Comparison of ENCODE assay signal across 23 mouse cellular contexts in the genomic region with DNA sequence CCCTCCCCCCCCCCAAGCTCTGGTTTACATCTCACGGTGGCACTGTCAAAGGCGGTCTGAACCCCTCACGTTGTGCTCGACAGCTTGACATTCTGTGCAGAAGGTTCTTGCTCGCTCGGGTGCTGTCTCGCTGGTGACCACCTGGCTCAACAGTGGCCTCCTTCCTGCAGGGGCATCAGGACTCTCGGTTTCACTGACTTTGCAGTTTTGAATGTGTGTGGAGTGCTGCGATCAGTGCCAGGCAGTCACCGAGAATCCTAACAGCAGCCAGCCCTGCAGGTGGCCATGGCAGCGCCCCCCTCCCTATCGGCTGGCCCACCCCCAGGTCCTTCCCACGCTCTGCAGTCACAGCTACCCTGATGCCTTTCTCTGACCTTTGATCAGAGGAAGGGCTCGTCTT. TPM values are rescaled to one million over a fixed set of nuclear protein-coding genes. Genes with fewer than 3 reads are reported as not detected.
DNase-seq lines count a peak whose midpoint lies in the region; ATAC-seq and TF ChIP-seq lines count a peak whose summit lies in the region.
"Had no signal": no experiment of that assay in that cellular context is flagged by ENCODE, and none has a peak within 500 bp of the region (broad histone marks: within the 10 kb centered on the region; RNA-seq: fewer than 3 reads in every experiment).

No protein-coding gene starts in this region.

- H3K4me1 ChIP-seq in heart, embryonic 16.5 days (ENCODE audit: control insufficient read depth, insufficient read depth, low read length) = no peaks in the 10 kb centered on the region
- H3K4me1 ChIP-seq in limb, embryonic 14.5 days (ENCODE audit: control insufficient read depth, insufficient read depth, low read length) = peaks cover 18% of the 10 kb centered on the region
- peaks cover 11% of the 10 kb centered on the region; the same call in 1 of the 2 replicates for H3K4me1 ChIP-seq in limb, embryonic 10.5 days

- WGBS in heart, embryonic 16.5 days = 32% methylated on average over 14 of the region's 14 CpGs
- 42% methylated on average over 14 of the region's 14 CpGs for WGBS in limb, embryonic 14.5 days
- WGBS in limb, embryonic 10.5 days = 52% methylated on average over 14 of the region's 14 CpGs

- H3K27ac ChIP-seq in heart, embryonic 16.5 days (ENCODE audit: low read length) = no peak overlapping the region
- no peak overlapping the region for H3K27ac ChIP-seq in limb, embryonic 14.5 days (replicated peaks; ENCODE audit: low read depth, low read length)
- H3K27ac ChIP-seq in limb, embryonic 10.5 days = no peak overlapping the region
- H3K27ac ChIP-seq: embryonic facial prominence, embryonic 15.5 days; gastrocnemius, adult 2 months; hindbrain, embryonic 15.5 days; limb, embryonic 15.5 days; liver, embryonic 14.5 days; lung, embryonic 15.5 days had no signal

- 0 out of 2 replicates have a peak overlapping the region, but pooled peaks have one; percentile 2 for H3K4me2 ChIP-seq in heart, embryonic 16.5 days (ENCODE audit: low read depth, low read length)
- no peak overlapping the region for H3K4me2 ChIP-seq in limb, embryonic 14.5 days (replicated peaks; ENCODE audit: low read depth, low read length, severe bottlenecking)
- H3K4me2 ChIP-seq: embryonic facial prominence, embryonic 15.5 days; hindbrain, embryonic 15.5 days; limb, embryonic 15.5 days; lung, embryonic 15.5 days had no signal

- no peaks in the 10 kb centered on the region for H3K36me3 ChIP-seq in heart, embryonic 16.5 days (ENCODE audit: control insufficient read depth, insufficient read depth)
- no peaks in the 10 kb centered on the region for H3K36me3 ChIP-seq in limb, embryonic 14.5 days (ENCODE audit: control insufficient read depth, insufficient read depth, low read length)
- H3K36me3 ChIP-seq in limb, embryonic 10.5 days = no peaks in the 10 kb centered on the region
- H3K36me3 ChIP-seq: embryonic facial prominence, embryonic 15.5 days; hindbrain, embryonic 15.5 days; limb, embryonic 15.5 days; lung, embryonic 15.5 days had no signal

- H3K27me3 ChIP-seq in heart, embryonic 16.5 days (ENCODE audit: control insufficient read depth, insufficient read depth, low read length) = peaks cover 42% of the 10 kb centered on the region
- no peaks in the 10 kb centered on the region for H3K27me3 ChIP-seq in limb, embryonic 14.5 days (ENCODE audit: control insufficient read depth, insufficient read depth, low read length)
- H3K27me3 ChIP-seq in limb, embryonic 10.5 days (ENCODE audit: low read depth, poor library complexity, severe bottlenecking) = peaks cover 27% of the 10 kb centered on the region
- H3K27me3 ChIP-seq: embryonic facial prominence, embryonic 15.5 days; hindbrain, embryonic 15.5 days; limb, embryonic 15.5 days; lung, embryonic 15.5 days had no signal

- no peak overlapping the region for H3K9ac ChIP-seq in heart, embryonic 16.5 days (ENCODE audit: low read length)
- H3K9ac ChIP-seq in limb, embryonic 14.5 days (ENCODE audit: low read depth, low read length, severe bottlenecking) = 0 out of 2 replicates have a peak overlapping the region, but pooled peaks have one; percentile 12
- H3K9ac ChIP-seq: embryonic facial prominence, embryonic 15.5 days; hindbrain, embryonic 15.5 days; limb, embryonic 15.5 days; liver, embryonic 14.5 days; lung, embryonic 15.5 days had no signal

- H3K9me3 ChIP-seq in heart, embryonic 16.5 days (replicated peaks; ENCODE audit: control insufficient read depth, low read length) = no peaks in the 10 kb centered on the region
- H3K9me3 ChIP-seq in limb, embryonic 14.5 days (ENCODE audit: control insufficient read depth, low read length) = no peaks in the 10 kb centered on the region
- no peaks in the 10 kb centered on the region for H3K9me3 ChIP-seq in limb, embryonic 10.5 days (replicated peaks)
- H3K9me3 ChIP-seq: embryonic facial prominence, embryonic 15.5 days; hindbrain, embryonic 15.5 days; limb, embryonic 15.5 days; lung, embryonic 15.5 days had no signal

- no peak overlapping the region for H3K4me3 ChIP-seq in heart, embryonic 16.5 days (ENCODE audit: low read length)
- no peak overlapping the region for H3K4me3 ChIP-seq in limb, embryonic 14.5 days (replicated peaks; ENCODE audit: low read length)
- no peak overlapping the region for H3K4me3 ChIP-seq in limb, embryonic 10.5 days
- H3K4me3 ChIP-seq: embryonic facial prominence, embryonic 15.5 days; gastrocnemius, adult 2 months; hindbrain, embryonic 15.5 days; limb, embryonic 15.5 days; lung, embryonic 15.5 days had no signal

- peak; percentile 41 to 59 for DNase-seq in cerebellum, postnatal 10 days
- no peak for DNase-seq in cerebellum, adult 11 months
- DNase-seq in heart, adult 9 months (ENCODE audit: low spot score in 2 of 2) = no peak
- no peak for DNase-seq in limb, embryonic 14.5 days (ENCODE audit: low spot score)
- DNase-seq in limb, embryonic 10.5 days (ENCODE audit: low spot score) = no peak
- peak; percentile 17 for DNase-seq in thymus, postnatal 4 days
- DNase-seq in thymus, postnatal 10 days (ENCODE audit: low spot score in 2 of 2) = no peak
- DNase-seq: adrenal gland, adult 8-10 months; cerebellum, adult 8-10 months; gastrocnemius, adult 2 months; kidney, postnatal 36 days; layer of hippocampus, postnatal 36 days; lung, postnatal 36 days; thymus, postnatal 36 days had no signal

- no peak for ATAC-seq in heart, embryonic 16.5 days (replicated peaks; ENCODE audit: extremely low read depth, insufficient read depth, low FRiP score)
- ATAC-seq in limb, embryonic 14.5 days (ENCODE audit: low FRiP score, low read depth) = no peak
- ATAC-seq: activated CD4-positive, CD25-positive, alpha-beta regulatory T cell, adult 4 months; forebrain, embryonic 14.5 days; intestine, embryonic 16.5 days had no signal

- no peak for TF ChIP-seq POLR2A in limb, embryonic 14.5 days (IDR thresholded peaks at IDR 0.05; ENCODE audit: borderline replicate concordance, extremely low read depth, insufficient read depth, insufficient read length)

RNA-seq across cellular contexts. Expression of gene Runx1, which starts 4.5 kb away (rescaled TPM):
- polyA plus RNA-seq in heart, embryonic 16.5 days (2015; fragmentation: Nextera tagmentation; extraction: Ambion mirVana) = 5.2 and 11.0 TPM in 2 replicates
- polyA plus RNA-seq in limb, embryonic 14.5 days (2012; rRNA removed) = 5.2 and 8.1 TPM in 2 replicates
- 4.9 and 5.5 TPM in 2 replicates for polyA plus RNA-seq in limb, embryonic 14.5 days (2014; fragmentation: Nextera tagmentation; extraction: Ambion mirVana)
- 1.2 TPM in 2 replicates for polyA plus RNA-seq in limb, embryonic 10.5 days (2016; fragmentation: Nextera tagmentation; extraction: Ambion mirVana)

Comparison
In these comparisons a context has a peak if more than half of its experiments do, and no peak if none do; other contexts are left out.
1. DNase-seq: peak in cerebellum, postnatal 10 days (2 of 2) and thymus, postnatal 4 days (single experiment); none in cerebellum, adult 11 months (single experiment), heart, adult 9 months (0 of 2), limb, embryonic 14.5 days (single experiment), limb, embryonic 10.5 days (single experiment) and thymus, postnatal 10 days (0 of 2).